Mouse (Mus musculus) MEL (cell line): ENCODE measurements at regions not wholly inside any gene's neighbourhood (a gene's known extent, or its start where the extent isn't known, plus 50 kb on each side); places are given as distances from the start of the nearest gene placed in this dataset.

ENCODE experiments used
- DNase-seq: peaks from one replicate; pipeline ENCODE4 v3.0.0; 2011; ENCODE audit warnings: low read depth, low spot score
- H3K27ac ChIP-seq: 2 replicates; pipeline ENCODE4 v1.5.1; 2012; ENCODE audit warnings: low read depth, mild to moderate bottlenecking, control low read depth, low read length, moderate library complexity; ENCODE audit not compliant: control insufficient read depth
- H3K27me3 ChIP-seq, 2 experiments: fragments of 150-350 bp in 1 of 2; sonication (generic) in 1 of 2; 2 replicates each; pipeline ENCODE4 v1.6.1; 2012; ENCODE audit warnings: low read length in 2 of 2, mild to moderate bottlenecking in 2 of 2, improper control_type of control experiment in 1 of 2, moderate library complexity in 1 of 2; ENCODE audit not compliant: insufficient read depth in 2 of 2, control insufficient read depth in 1 of 2
- H3K36me3 ChIP-seq, 2 experiments: 2 replicates each; pipeline ENCODE4 v1.6.1; 2012 to 2014; ENCODE audit warnings: low read length in 2 of 2, improper control_type of control experiment in 1 of 2, inconsistent platforms in 1 of 2, mild to moderate bottlenecking in 1 of 2; ENCODE audit not compliant: insufficient read depth in 2 of 2, control insufficient read depth in 1 of 2
- H3K4me1 ChIP-seq, 2 experiments: fragments of 150-350 bp in 1 of 2; sonication (generic) in 1 of 2; 2 replicates each; pipeline ENCODE4 v1.6.1; 2012; ENCODE audit warnings: low read length in 2 of 2, improper control_type of control experiment in 1 of 2, mild to moderate bottlenecking in 1 of 2; ENCODE audit not compliant: insufficient read depth in 2 of 2, control insufficient read depth in 1 of 2
- H3K4me3 ChIP-seq, 2 experiments: fragments of 150-350 bp in 1 of 2; sonication (generic) in 1 of 2; 2 replicates each; pipeline ENCODE4 v1.5.1; 2012; ENCODE audit warnings: low read depth in 2 of 2, low read length in 2 of 2, mild to moderate bottlenecking in 2 of 2, moderate library complexity in 2 of 2, control low read depth in 1 of 2, improper control_type of control experiment in 1 of 2; ENCODE audit not compliant: control insufficient read depth in 1 of 2, insufficient read depth in 1 of 2
- H3K79me2 ChIP-seq: 2 replicates; pipeline ENCODE4 v1.6.1; 2012; ENCODE audit warnings: mild to moderate bottlenecking, low read length, moderate library complexity; ENCODE audit not compliant: control insufficient read depth, poor library complexity, insufficient read depth
- H3K9ac ChIP-seq: 2 replicates; pipeline ENCODE4 v1.6.1; 2012; ENCODE audit warnings: low read depth, mild to moderate bottlenecking, control low read depth, low read length, moderate library complexity; ENCODE audit not compliant: control insufficient read depth, poor library complexity, severe bottlenecking
- H3K9me3 ChIP-seq: fragments of 150-350 bp; sonication (generic); replicated peaks from 2 replicates; pipeline ENCODE4 v1.6.1; 2012; ENCODE audit warnings: mild to moderate bottlenecking, low read length, improper control_type of control experiment, moderate library complexity; ENCODE audit not compliant: insufficient read depth
- CHD1 ChIP-seq: IDR thresholded peaks from 2 replicates; pipeline ENCODE4 v1.6.1; 2012; ENCODE audit warnings: low read depth, mild to moderate bottlenecking, inconsistent platforms, low read length, improper control_type of control experiment
- ELF1 ChIP-seq: IDR thresholded peaks from 2 replicates; pipeline ENCODE4 v1.6.1; 2014; ENCODE audit warnings: low read depth, mild to moderate bottlenecking, inconsistent platforms, low read length, improper control_type of control experiment, moderate library complexity
- EP300 ChIP-seq, 2 experiments: IDR thresholded peaks; 2 replicates each; pipeline ENCODE4 v1.6.1; 2011; ENCODE audit warnings: improper control_type of control experiment in 2 of 2, low read length in 2 of 2, low read depth in 1 of 2, mild to moderate bottlenecking in 1 of 2
- ETS1 ChIP-seq: IDR thresholded peaks from 2 replicates; pipeline ENCODE4 v1.6.1; 2012; ENCODE audit warnings: low read depth, mild to moderate bottlenecking, inconsistent platforms, low read length, improper control_type of control experiment, moderate library complexity
- KAT2A ChIP-seq: conservative IDR thresholded peaks from 2 replicates; pipeline ENCODE4 v1.6.1; 2012; ENCODE audit warnings: low read depth, low read length, improper control_type of control experiment, inconsistent platforms
- MEF2A ChIP-seq: IDR thresholded peaks from 2 replicates; pipeline ENCODE4 v1.6.1; 2014; ENCODE audit warnings: low read depth, mild to moderate bottlenecking, inconsistent platforms, low read length, improper control_type of control experiment; ENCODE audit not compliant: poor library complexity, insufficient replicate concordance, severe bottlenecking; ENCODE audit errors: extremely low read depth
- POLR2A ChIP-seq, 2 experiments: IDR thresholded peaks; 2 replicates each; pipeline ENCODE4 v1.6.1; 2011 to 2012; ENCODE audit warnings: low read length in 2 of 2, mild to moderate bottlenecking in 2 of 2, control low read depth in 1 of 2, improper control_type of control experiment in 1 of 2, low read depth in 1 of 2, moderate library complexity in 1 of 2; ENCODE audit not compliant: control insufficient read depth in 1 of 2, insufficient read depth in 1 of 2, poor library complexity in 1 of 2
- RAD21 ChIP-seq: IDR thresholded peaks from 2 replicates; pipeline ENCODE4 v1.6.1; 2011; ENCODE audit warnings: mild to moderate bottlenecking, low read depth, low read length, improper control_type of control experiment
- RCOR1 ChIP-seq: IDR thresholded peaks from 2 replicates; pipeline ENCODE4 v1.6.1; 2012; ENCODE audit warnings: low read depth, mild to moderate bottlenecking, inconsistent platforms, low read length, improper control_type of control experiment
- SIN3A ChIP-seq: IDR thresholded peaks from 2 replicates; pipeline ENCODE4 v1.6.1; 2012; ENCODE audit warnings: low read length, improper control_type of control experiment, inconsistent platforms
- TCF12 ChIP-seq: IDR thresholded peaks from 2 replicates; pipeline ENCODE4 v1.6.1; 2014; ENCODE audit warnings: low read depth, mild to moderate bottlenecking, inconsistent platforms, low read length, improper control_type of control experiment, moderate library complexity
- UBTF ChIP-seq: IDR thresholded peaks from 2 replicates; pipeline ENCODE4 v1.6.1; 2012; ENCODE audit warnings: low read depth, mild to moderate bottlenecking, inconsistent platforms, low read length, improper control_type of control experiment, moderate library complexity, borderline replicate concordance; ENCODE audit not compliant: insufficient read depth
- ZC3H11A ChIP-seq: IDR thresholded peaks from 2 replicates; pipeline ENCODE4 v1.6.1; 2012; ENCODE audit warnings: low read depth, mild to moderate bottlenecking, inconsistent platforms, low read length, improper control_type of control experiment
- ZNF384 ChIP-seq: IDR thresholded peaks from 2 replicates; pipeline ENCODE4 v1.6.1; 2012; ENCODE audit warnings: low read depth, mild to moderate bottlenecking, inconsistent platforms, low read length, improper control_type of control experiment

DNA sequence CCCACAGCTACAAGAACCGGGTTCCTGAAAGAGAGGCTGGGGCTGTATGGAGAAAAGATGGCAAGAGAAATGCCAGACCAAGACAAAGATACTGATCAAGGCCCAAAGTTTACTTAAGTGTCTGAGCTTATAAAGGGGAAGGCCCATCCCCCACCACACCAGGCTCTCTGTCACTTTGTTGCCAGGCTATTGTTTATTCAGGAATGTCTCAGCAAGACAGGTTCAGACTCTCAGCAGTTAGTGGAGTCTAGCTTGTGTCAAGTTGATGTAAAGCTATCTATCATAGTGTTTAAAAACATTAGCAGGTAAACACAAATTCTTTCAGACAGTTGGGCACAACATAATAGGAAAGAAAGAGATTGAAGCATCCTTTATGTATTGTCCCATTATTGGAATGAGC is 244.4 kb upstream of the Crygf start:
- H3K4me3 ChIP-seq: no peak overlapping the region
- TF ChIP-seq ELF1: no peak
- no peak for TF ChIP-seq UBTF
- no peak for TF ChIP-seq MEF2A
- no peak for TF ChIP-seq POLR2A (IDR thresholded peaks at IDR 0.05; ENCODE audit: control insufficient read depth in 1 of 2, insufficient read depth in 1 of 2, low read depth in 1 of 2, low read length in 2 of 2, poor library complexity in 1 of 2)
- H3K27me3 ChIP-seq: no peaks in the 10 kb centered on the region
- H3K9ac ChIP-seq: no peak overlapping the region
- H3K4me1 ChIP-seq: no peaks in the 10 kb centered on the region
- H3K9me3 ChIP-seq: no peaks in the 10 kb centered on the region
- H3K36me3 ChIP-seq: no peaks in the 10 kb centered on the region
- DNase-seq: no peak
- no peaks in the 10 kb centered on the region for H3K79me2 ChIP-seq
- H3K27ac ChIP-seq: no peak overlapping the region

DNA sequence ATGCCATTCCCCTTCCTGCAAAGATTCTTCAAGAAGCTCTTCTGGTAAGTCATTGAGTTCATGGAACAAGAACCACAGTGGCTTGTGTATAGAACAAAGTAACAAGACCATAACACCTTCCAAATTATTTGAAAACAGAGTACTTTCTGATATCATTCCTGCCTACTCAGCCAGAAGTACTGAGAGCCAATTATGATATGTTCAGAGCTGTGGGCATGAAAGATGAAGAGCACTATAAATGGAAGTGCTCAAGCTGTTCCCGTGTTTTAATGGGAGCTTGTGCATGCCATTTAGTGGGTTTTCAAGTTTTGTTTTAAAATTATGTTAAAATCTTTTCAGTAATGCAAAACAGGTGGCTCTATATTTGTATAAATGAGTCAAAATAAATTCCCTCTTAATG is 239.0 kb upstream of the Crygf start:
- no peak for DNase-seq
- H3K9ac ChIP-seq: no peak overlapping the region
- no peaks in the 10 kb centered on the region for H3K9me3 ChIP-seq
- H3K4me1 ChIP-seq: no peaks in the 10 kb centered on the region
- no peak overlapping the region for H3K27ac ChIP-seq
- H3K79me2 ChIP-seq: no peaks in the 10 kb centered on the region
- H3K36me3 ChIP-seq: no peaks in the 10 kb centered on the region
- no peak overlapping the region for H3K4me3 ChIP-seq
- H3K27me3 ChIP-seq: no peaks in the 10 kb centered on the region
- TF ChIP-seq SIN3A (no peak), ETS1 (no peak), ZNF384 (no peak), RCOR1 (no peak), ZC3H11A (no peak), KAT2A (no peak), CHD1 (no peak), EP300 (IDR thresholded peaks at IDR 0.05; ENCODE audit: low read depth in 1 of 2, low read length in 2 of 2) (no peak), TCF12 (no peak), RAD21 (no peak)

DNA sequence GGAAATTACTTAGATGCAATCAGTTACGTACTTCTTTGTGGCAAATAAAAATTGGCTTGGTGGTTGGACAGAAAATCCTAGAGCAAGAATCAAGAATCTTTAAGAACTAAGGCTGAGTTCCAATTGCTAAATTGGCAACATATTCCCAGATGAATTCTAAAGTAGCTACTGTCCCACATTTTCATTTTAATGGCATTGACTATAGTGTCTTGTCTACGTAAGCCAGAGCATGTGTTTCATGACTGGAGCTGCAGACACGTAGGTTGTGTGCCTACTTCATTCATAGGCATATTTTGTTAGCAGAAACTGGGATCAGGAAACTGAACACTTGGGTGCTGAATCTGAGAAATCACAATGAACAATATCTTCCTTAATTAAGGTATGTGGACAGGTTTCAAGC is 196.1 kb upstream of the Crygf start:
- no peaks in the 10 kb centered on the region for H3K36me3 ChIP-seq
- no peak overlapping the region for H3K9ac ChIP-seq
- no peak overlapping the region for H3K4me3 ChIP-seq
- no peaks in the 10 kb centered on the region for H3K9me3 ChIP-seq
- no peak for TF ChIP-seq POLR2A (IDR thresholded peaks at IDR 0.05; ENCODE audit: control insufficient read depth in 1 of 2, insufficient read depth in 1 of 2, low read depth in 1 of 2, low read length in 2 of 2, poor library complexity in 1 of 2)
- H3K27ac ChIP-seq: no peak overlapping the region
- H3K4me1 ChIP-seq: no peaks in the 10 kb centered on the region
- no peaks in the 10 kb centered on the region for H3K79me2 ChIP-seq
- no peaks in the 10 kb centered on the region for H3K27me3 ChIP-seq
- no peak for DNase-seq
